Mouse (Mus musculus) kidney, postnatal 0 days (tissue): ENCODE results near the gene Chil3. TPM values are rescaled to one million over a fixed set of nuclear protein-coding genes. Genes with fewer than 3 reads are reported as not detected.

Experiments
- ATAC-seq: fragments of 200-750 bp; cut with Nextera tagmentation; replicated peaks from 2 replicates; pipeline ENCODE4 v1.8.0; 2017; ENCODE audit warnings: low read depth, moderate number of reproducible peaks, moderate TSS enrichment, moderate library complexity; ENCODE audit not compliant: low FRiP score
- DNase-seq: peaks from one replicate; pipeline ENCODE4 v3.0.0-alpha.2; 2016; ENCODE audit warnings: low spot score
- H3K27ac ChIP-seq: fragments of 300-500 bp; sonication (generic); 2 replicates; pipeline ENCODE4 v1.5.1; 2014; ENCODE audit warnings: mild to moderate bottlenecking
- H3K27me3 ChIP-seq: fragments of 300-500 bp; sonication (generic); 2 replicates; pipeline ENCODE4 v1.6.1; 2014; ENCODE audit warnings: low read length, mixed read lengths; ENCODE audit not compliant: insufficient read depth
- H3K36me3 ChIP-seq: fragments of 300-500 bp; sonication (generic); 2 replicates; pipeline ENCODE4 v1.6.1; 2014; ENCODE audit warnings: low read length, mixed read lengths; ENCODE audit not compliant: insufficient read depth
- H3K4me1 ChIP-seq: fragments of 300-500 bp; sonication (generic); replicated peaks from 2 replicates; pipeline ENCODE4 v1.6.1; 2014; ENCODE audit warnings: antibody characterized with exemption, low read length, mixed read lengths; ENCODE audit not compliant: insufficient read depth
- H3K4me2 ChIP-seq: fragments of 300-500 bp; sonication (generic); 2 replicates; pipeline ENCODE4 v1.6.1; 2014; ENCODE audit warnings: mild to moderate bottlenecking, low read length, moderate library complexity, mixed read lengths
- H3K4me3 ChIP-seq: fragments of 300-500 bp; sonication (generic); replicated peaks from 2 replicates; pipeline ENCODE4 v1.5.1; 2014; ENCODE audit warnings: low read depth, low read length
- H3K9ac ChIP-seq: fragments of 300-500 bp; sonication (generic); 2 replicates; pipeline ENCODE4 v1.6.1; 2014; ENCODE audit warnings: low read depth, low read length
- H3K9me3 ChIP-seq: fragments of 300-500 bp; sonication (generic); replicated peaks from 2 replicates; pipeline ENCODE4 v1.6.1; 2016; ENCODE audit warnings: low read length, inconsistent platforms, mixed read lengths
- CTCF ChIP-seq: IDR thresholded peaks from 2 replicates; pipeline ENCODE4 v1.5.1; 2016; ENCODE audit warnings: antibody characterized with exemption, low read depth, mild to moderate bottlenecking, moderate library complexity
- WGBS: fragments of 180-500 bp; shearing (Covaris S2); extraction: QIAGEN DNeasy Blood & Tissue Kit; methylation state at CpG from one replicate; pipeline ENCODE4 v1.1.7; 2014; 5-methylcytosine and 5-hydroxymethylcytosine counted together
- polyA plus RNA-seq: library from polyadenylated mRNA; unstranded; fragments of >200 nt; fragmentation: Nextera tagmentation; extraction: Ambion mirVana; gene quantifications from 2 replicates; pipeline ENCODE4 v1.2.1, GENCODE M21; 2015

Chil3 gene
- polyA plus RNA-seq, 1 experiment from 2014 or later, result 0.67 TPM

GRCm38 (mm10) chr3:106126999-106127398 lies 40.4 kb downstream of the Chil3 start:
- Histone ChIP-seq H3K27ac (no peak overlapping the region), H3K27me3 (no peaks in the 10 kb centered on the region), H3K9me3 (0 out of 2 replicates have a peak, but pooled peaks cover 5% of the 10 kb centered on the region), H3K36me3 (no peaks in the 10 kb centered on the region), H3K4me3 (no peak overlapping the region), H3K9ac (no peak overlapping the region), H3K4me2 (no peak overlapping the region), H3K4me1 (no peaks in the 10 kb centered on the region)
- TF ChIP-seq CTCF, result no peak
- ATAC-seq, result no peak
- no peak for DNase-seq

DNA sequence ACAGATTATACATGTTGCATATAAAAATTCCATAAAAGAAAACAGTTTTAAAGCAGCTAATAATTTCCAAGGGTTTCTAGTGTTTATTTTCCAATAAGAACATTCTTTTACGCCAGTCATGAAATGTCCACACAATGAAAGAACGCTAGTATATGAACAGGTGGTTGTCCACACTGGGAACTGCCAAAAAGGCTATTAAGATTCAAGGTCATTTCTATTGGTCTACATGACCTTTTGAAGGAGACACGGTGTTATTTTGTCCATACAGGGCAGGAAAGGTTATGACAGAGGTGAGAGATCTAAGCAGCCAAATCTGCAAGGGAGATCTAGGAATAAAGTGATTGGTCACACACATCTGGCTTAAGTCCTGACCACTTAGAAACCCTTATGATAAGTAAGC lies 54.4 kb downstream of the Chil3 start, which contains the start of gene Chia1:
TSS of gene Chia1 (plus strand) at position 301 of the 400 bp plus-strand sequence.
- Histone ChIP-seq H3K4me2 (no peak within 1 kb of the TSS), H3K4me3 (no peak within 1 kb of the TSS), H3K4me1 (no peaks in the 10 kb centered on the region), H3K27me3 (no peaks in the 10 kb centered on the region), H3K9ac (no peak within 1 kb of the TSS), H3K27ac (no peak within 1 kb of the TSS), H3K36me3 (no peaks in the 10 kb centered on the region), H3K9me3 (no peaks in the 10 kb centered on the region)
- DNase-seq (no peak), ATAC-seq (no peak)
- TF ChIP-seq CTCF, result no peak
- WGBS, result 77% methylated on average over 3 of the region's 3 CpGs

Other genes with a start within 250 kb of the Chil3 start
- gene I830077J02Rik, start 234.9 kb downstream of the Chil3 start, polyA plus RNA-seq, result 0.24 and 0.31 TPM in 2 replicates
- 98.2 and 102 TPM in 2 replicates for gene Wdr77, start 208.2 kb downstream of the Chil3 start, polyA plus RNA-seq
- gene Atp5f1, start 207.5 kb downstream of the Chil3 start, polyA plus RNA-seq, result 756 and 779 TPM in 2 replicates
- gene Ovgp1, start 193.9 kb downstream of the Chil3 start, polyA plus RNA-seq, result 0.86 and 0.91 TPM in 2 replicates
- gene Pifo, start 152.9 kb downstream of the Chil3 start, polyA plus RNA-seq, result 0.13 and 0.41 TPM in 2 replicates
- gene Chil5, start 134.8 kb downstream of the Chil3 start, polyA plus RNA-seq, result 0.12 TPM in 1 of 2 replicates, not detected in the other
- gene Chia1, start 54.3 kb downstream of the Chil3 start, polyA plus RNA-seq, result 0.20 and 0.49 TPM in 2 replicates
- 2.5 and 3.0 TPM in 2 replicates for gene Chil4, start 51.9 kb upstream of the Chil3 start, polyA plus RNA-seq
- gene Chil6, start 238.6 kb upstream of the Chil3 start, polyA plus RNA-seq, result not detected in 2 replicates